27 mouse cellular contexts compared by ENCODE assay signal in genomic region chr3:142577108-142577507, GRCm38 (mm10). TPM values are rescaled to one million over a fixed set of nuclear protein-coding genes. Genes with fewer than 3 reads are reported as not detected.
"Had no signal": no experiment of that assay in that cellular context is flagged by ENCODE, and none has a peak within 500 bp of the region (broad histone marks: within the 10 kb centered on the region; RNA-seq: fewer than 3 reads in every experiment).

No protein-coding gene starts in this region.

- H3K4me3 ChIP-seq: kidney, embryonic 15.5 days; limb, embryonic 12.5 days; limb, embryonic 15.5 days; liver, embryonic 12.5 days; liver, embryonic 15.5 days; megakaryocyte, embryonic 14.5 days; midbrain, embryonic 10.5 days; midbrain, embryonic 13.5 days; stomach, embryonic 15.5 days had no signal

- H3K27me3 ChIP-seq: kidney, embryonic 15.5 days; limb, embryonic 12.5 days; limb, embryonic 15.5 days; liver, embryonic 12.5 days; liver, embryonic 15.5 days; megakaryocyte, embryonic 14.5 days; midbrain, embryonic 13.5 days; stomach, embryonic 15.5 days had no signal

- ATAC-seq: liver, embryonic 12.5 days; midbrain, embryonic 13.5 days; midbrain, embryonic 16.5 days had no signal

- H3K36me3 ChIP-seq: kidney, embryonic 15.5 days; limb, embryonic 12.5 days; limb, embryonic 15.5 days; liver, embryonic 12.5 days; liver, embryonic 15.5 days; midbrain, embryonic 10.5 days; midbrain, embryonic 13.5 days; stomach, embryonic 15.5 days had no signal

- DNase-seq: kidney, adult 11 months; kidney, adult 8-10 months; kidney, postnatal 10 days; kidney, postnatal 36 days; left cerebral cortex, postnatal 4 days; lung, adult 2 months; lung, postnatal 14 days; lung, postnatal 4 days; right cerebral cortex, postnatal 14 days; right cerebral cortex, postnatal 4 days; thymus, postnatal 25 days had no signal

- H3K9me3 ChIP-seq: kidney, embryonic 15.5 days; limb, embryonic 12.5 days; limb, embryonic 15.5 days; liver, embryonic 12.5 days; liver, embryonic 15.5 days; megakaryocyte, embryonic 14.5 days; midbrain, embryonic 10.5 days; midbrain, embryonic 13.5 days; stomach, embryonic 15.5 days had no signal

- H3K4me1 ChIP-seq: kidney, embryonic 15.5 days; limb, embryonic 12.5 days; limb, embryonic 15.5 days; liver, embryonic 12.5 days; liver, embryonic 15.5 days; megakaryocyte, embryonic 14.5 days; midbrain, embryonic 10.5 days; midbrain, embryonic 13.5 days; stomach, embryonic 15.5 days had no signal

- H3K9ac ChIP-seq: kidney, embryonic 15.5 days; limb, embryonic 12.5 days; limb, embryonic 15.5 days; liver, embryonic 12.5 days; liver, embryonic 15.5 days; midbrain, embryonic 13.5 days; stomach, embryonic 15.5 days had no signal

- H3K4me2 ChIP-seq: kidney, embryonic 15.5 days; limb, embryonic 12.5 days; limb, embryonic 15.5 days; liver, embryonic 12.5 days; liver, embryonic 15.5 days; midbrain, embryonic 13.5 days; stomach, embryonic 15.5 days had no signal

- H3K27ac ChIP-seq: kidney, embryonic 15.5 days; limb, embryonic 12.5 days; limb, embryonic 15.5 days; liver, embryonic 12.5 days; liver, embryonic 15.5 days; midbrain, embryonic 10.5 days; midbrain, embryonic 13.5 days; stomach, embryonic 15.5 days had no signal

RNA-seq across cellular contexts. Expression of gene Gbp2b, which starts 17.5 kb away (rescaled TPM):
- total RNA-seq: layer of hippocampus, adult 18-20 months; layer of hippocampus, postnatal 14 days; left cerebral cortex, adult 8-10 months; left cerebral cortex, postnatal 14 days; left cerebral cortex, postnatal 4 days had no signal
- polyA plus RNA-seq: limb, embryonic 12.5 days; limb, embryonic 15.5 days; liver, embryonic 12.5 days; midbrain, embryonic 10.5 days; midbrain, embryonic 13.5 days; midbrain, embryonic 16.5 days; neural tube, embryonic 11.5 days; neural tube, embryonic 14.5 days had no signal
